Mouse (Mus musculus) naive thymus-derived CD4-positive, alpha-beta T cell, adult 2 months (primary cell): Measurements from ENCODE around the gene Agbl1.
A peak's percentile ranks its signal among the peaks of the same experiment; 100 is the strongest.
"Not testable (repeated sequence)": the region's sequence is repeated elsewhere in the genome, so short reads cannot be mapped to it uniquely, and the experiment has no call there.

Experiments
- DNase-seq: peaks from one replicate; pipeline ENCODE4 v3.0.0-alpha.2; 2011; ENCODE audit warnings: low read depth

Gene Agbl1

GRCm38 (mm10) chr7:76229311-76229937 lies at the start of gene Agbl1:
Gene Agbl1 (plus strand): TSS chr7:76229887.
- no peak for DNase-seq

GRCm38 (mm10) chr7:76185005-76185658 lies 44.6 kb upstream of the Agbl1 start:
- peak; percentile 52 for DNase-seq

GRCm38 (mm10) chr7:76185681-76186121 lies 44.0 kb upstream of the Agbl1 start:
- DNase-seq, result peak; percentile 48

- DNase-seq, result no peak
Measured at GRCm38 (mm10) chr7:76218546-76218945, 11.1 kb upstream of the Agbl1 start.

- no peak for DNase-seq
Measured at GRCm38 (mm10) chr7:76219797-76220469, 9.8 kb upstream of the Agbl1 start.

GRCm38 (mm10) chr7:76222691-76223090 lies 7.0 kb upstream of the Agbl1 start:
- no peak for DNase-seq

- peak; percentile 69 for DNase-seq
Measured at GRCm38 (mm10) chr7:76228881-76229280, 806 bp upstream of the Agbl1 start.

- DNase-seq, result peak; percentile 51
Measured at GRCm38 (mm10) chr7:76234321-76234720, 4.6 kb downstream of the Agbl1 start.

- peak; percentile 75 for DNase-seq
Measured at GRCm38 (mm10) chr7:76237497-76237896, 7.8 kb downstream of the Agbl1 start.

GRCm38 (mm10) chr7:76244839-76245238 lies 15.2 kb downstream of the Agbl1 start:
- DNase-seq, result not testable (repeated sequence)

GRCm38 (mm10) chr7:76275061-76275460 lies 45.4 kb downstream of the Agbl1 start:
- no peak for DNase-seq

- peak; percentile 50 for DNase-seq
Measured at GRCm38 (mm10) chr7:76282831-76283230, 53.1 kb downstream of the Agbl1 start.

- peak; percentile 10 for DNase-seq
Measured at GRCm38 (mm10) chr7:76287531-76287930, 57.8 kb downstream of the Agbl1 start.

- DNase-seq, result no peak
Measured at GRCm38 (mm10) chr7:76321866-76322553, 92.3 kb downstream of the Agbl1 start.

- no peak for DNase-seq
Measured at GRCm38 (mm10) chr7:76326091-76326490, 96.4 kb downstream of the Agbl1 start.

- no peak for DNase-seq
Measured at GRCm38 (mm10) chr7:76339308-76339707, 109.6 kb downstream of the Agbl1 start.

GRCm38 (mm10) chr7:76341601-76342000 lies 111.9 kb downstream of the Agbl1 start:
- DNase-seq, result no peak

- peak; percentile 53 for DNase-seq
Measured at GRCm38 (mm10) chr7:76353469-76353868, 123.8 kb downstream of the Agbl1 start.

- DNase-seq, result peak; percentile 74
Measured at GRCm38 (mm10) chr7:76354510-76354909, 124.8 kb downstream of the Agbl1 start.

GRCm38 (mm10) chr7:76371269-76371668 lies 141.6 kb downstream of the Agbl1 start:
- no peak for DNase-seq

GRCm38 (mm10) chr7:76379493-76379892 lies 149.8 kb downstream of the Agbl1 start:
- no peak for DNase-seq

- DNase-seq, result no peak
Measured at GRCm38 (mm10) chr7:76381986-76382385, 152.3 kb downstream of the Agbl1 start.
